Mouse (Mus musculus) cortical plate, adult 2 months (tissue): ENCODE results near the gene Tmem201.

Source experiments
- CTCF ChIP-seq: fragments of 200-500 bp; IDR thresholded peaks from 2 replicates; pipeline ENCODE4 v1.5.1; 2011; ENCODE audit warnings: mild to moderate bottlenecking, control low read depth, low read length; ENCODE audit not compliant: insufficient read depth; ENCODE audit errors: extremely low read depth
- POLR2A ChIP-seq: fragments of 200-500 bp; IDR thresholded peaks from 2 replicates; pipeline ENCODE4 v1.6.1; 2011; ENCODE audit warnings: mild to moderate bottlenecking, low read length, control low read depth; ENCODE audit not compliant: insufficient read depth; ENCODE audit errors: extremely low read depth

DNA sequence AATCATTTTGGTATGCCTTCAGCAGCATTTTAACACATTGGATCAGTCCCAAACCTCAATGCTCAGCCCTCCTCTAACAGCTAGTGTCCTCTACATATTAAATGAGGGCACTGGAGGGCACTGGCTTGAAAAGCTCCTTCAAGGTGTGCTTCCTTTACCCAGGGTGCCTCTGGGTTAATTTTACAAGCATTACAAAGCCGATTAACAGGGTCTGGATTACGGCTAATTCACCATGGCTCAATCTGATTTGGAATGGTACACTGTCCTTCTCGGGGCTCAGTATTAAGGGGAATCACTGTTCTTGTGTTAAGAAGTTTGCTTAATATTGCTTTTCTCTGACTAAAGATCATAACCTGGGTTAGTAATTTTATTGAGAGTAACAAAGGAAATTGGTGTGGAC lies 15.0 kb upstream of the Tmem201 start:
- TF ChIP-seq POLR2A (no peak), CTCF (no peak)
